Mouse (Mus musculus) megakaryocyte, embryonic 14.5 days (primary cell): ENCODE measurements around the gene Egr4. TPM values are rescaled to one million over a fixed set of nuclear protein-coding genes. Genes with fewer than 3 reads are reported as not detected.

Experiments used
- H3K27me3 ChIP-seq: replicated peaks from 2 replicates; pipeline ENCODE3; 2012; ENCODE audit warnings: inconsistent platforms
- H3K36me3 ChIP-seq: replicated peaks from 2 replicates; pipeline ENCODE3; 2012; ENCODE audit warnings: low read length, inconsistent platforms, mixed read lengths
- H3K4me1 ChIP-seq: 2 replicates; pipeline ENCODE4 v1.6.1; 2012; ENCODE audit warnings: inconsistent platforms
- H3K4me3 ChIP-seq: replicated peaks from 2 replicates; pipeline ENCODE3; 2012; ENCODE audit warnings: moderate library complexity, mild to moderate bottlenecking, inconsistent platforms
- H3K9me3 ChIP-seq: 2 replicates; pipeline ENCODE4 v1.6.1; 2012; ENCODE audit warnings: inconsistent platforms
- FLI1 ChIP-seq: IDR thresholded peaks from 2 replicates; pipeline ENCODE4 v1.6.1; 2012; ENCODE audit warnings: low read length, inconsistent platforms, mixed read lengths
- GATA1 ChIP-seq: IDR thresholded peaks from 3 replicates; pipeline ENCODE4 v1.6.1; 2012; ENCODE audit warnings: mixed read lengths, low read length, inconsistent platforms, borderline replicate concordance
- polyA plus RNA-seq: library from polyadenylated mRNA; stranded (reverse); fragments of >175 nt; gene quantifications from 2 replicates; pipeline ENCODE4 v1.2.3, GENCODE M21; 2012; ENCODE audit warnings: low replicate concordance; ENCODE audit not compliant: insufficient read depth

Egr4 gene
- polyA plus RNA-seq, 1 experiment, result 0.12 TPM

DNA sequence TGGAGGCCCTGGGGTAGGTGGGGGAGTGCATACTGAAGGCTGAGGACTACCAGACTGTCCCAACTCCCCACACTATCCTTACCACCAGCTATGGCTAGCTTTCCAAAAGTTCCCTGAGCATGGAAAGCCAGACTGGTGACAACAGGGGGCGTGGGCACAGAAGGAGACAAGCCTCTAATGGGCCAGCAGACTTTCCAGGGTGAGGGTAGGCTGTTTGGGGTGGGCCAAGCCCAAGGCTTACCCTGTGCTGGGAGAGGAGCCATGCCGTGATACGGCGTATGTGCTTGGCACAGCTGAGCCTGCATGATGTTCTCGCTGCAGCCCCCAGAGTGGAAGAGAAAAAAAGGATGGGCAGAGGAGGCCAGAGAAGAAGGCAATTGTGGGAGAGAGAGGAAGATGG lies 33.4 kb downstream of the Egr4 start:
- peaks cover 85% of the 10 kb centered on the region for H3K27me3 ChIP-seq
- peaks cover 16% of the 10 kb centered on the region for H3K4me1 ChIP-seq
- no peaks in the 10 kb centered on the region for H3K36me3 ChIP-seq
- no peak overlapping the region for H3K4me3 ChIP-seq
- TF ChIP-seq FLI1, result no peak
- TF ChIP-seq GATA1, result no peak
- peaks cover 29% of the 10 kb centered on the region for H3K9me3 ChIP-seq

DNA sequence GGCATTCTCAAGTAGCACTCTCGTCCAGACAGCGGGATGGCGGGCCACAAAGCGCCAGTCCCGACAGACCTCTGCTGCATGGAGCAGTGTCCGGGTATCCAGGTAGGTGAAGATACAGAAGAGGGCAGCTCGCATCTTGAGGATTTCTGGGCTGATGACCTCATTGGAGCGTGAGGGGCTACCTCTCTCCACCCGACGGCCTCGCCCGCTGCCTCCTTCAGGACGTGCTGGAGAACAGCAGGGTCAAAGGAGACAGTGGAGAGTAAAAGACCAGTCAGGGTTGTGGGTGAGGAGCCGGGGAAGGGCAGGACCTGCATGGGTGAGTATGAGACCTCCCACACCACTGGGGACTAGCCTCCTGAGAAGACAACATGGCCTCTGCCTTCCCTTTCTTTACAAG lies 35.0 kb downstream of the Egr4 start:
- Histone ChIP-seq H3K27me3 (peaks cover 86% of the 10 kb centered on the region), H3K36me3 (no peaks in the 10 kb centered on the region), H3K4me1 (peaks cover 20% of the 10 kb centered on the region), H3K4me3 (no peak overlapping the region), H3K9me3 (peaks cover 20% of the 10 kb centered on the region)
- TF ChIP-seq GATA1 (no peak), FLI1 (no peak)

DNA sequence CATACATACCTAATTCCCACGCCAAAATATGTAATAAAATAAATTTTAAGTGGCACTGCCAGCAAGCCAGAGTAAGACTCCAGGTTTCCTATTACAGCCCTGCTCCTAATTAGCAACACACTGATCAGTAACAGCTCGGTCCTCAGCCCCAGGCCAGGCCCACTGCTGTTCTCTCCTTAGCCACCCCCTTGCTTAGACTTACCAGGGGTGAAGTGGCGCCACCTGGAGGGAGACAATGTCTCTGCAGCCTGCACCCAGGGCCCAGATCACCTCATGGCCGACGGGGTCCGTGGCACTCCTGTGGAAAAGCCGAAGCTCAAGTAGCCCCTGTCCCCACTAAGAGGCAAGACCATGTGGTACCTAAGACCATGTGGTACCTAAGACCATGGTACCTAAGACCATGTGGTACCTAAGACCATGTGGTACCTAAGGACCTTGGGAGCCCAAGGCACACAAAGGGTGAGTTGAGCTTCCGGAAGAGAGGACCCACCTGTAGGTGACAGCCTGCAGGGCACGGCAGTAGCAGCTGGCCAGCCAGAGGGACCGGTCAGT lies 35.9 kb downstream of the Egr4 start:
- Histone ChIP-seq H3K9me3 (peaks cover 14% of the 10 kb centered on the region), H3K27me3 (peaks cover 89% of the 10 kb centered on the region), H3K4me1 (peaks cover 20% of the 10 kb centered on the region), H3K36me3 (no peaks in the 10 kb centered on the region), H3K4me3 (no peak overlapping the region)
- TF ChIP-seq GATA1 (no peak), FLI1 (no peak)

DNA sequence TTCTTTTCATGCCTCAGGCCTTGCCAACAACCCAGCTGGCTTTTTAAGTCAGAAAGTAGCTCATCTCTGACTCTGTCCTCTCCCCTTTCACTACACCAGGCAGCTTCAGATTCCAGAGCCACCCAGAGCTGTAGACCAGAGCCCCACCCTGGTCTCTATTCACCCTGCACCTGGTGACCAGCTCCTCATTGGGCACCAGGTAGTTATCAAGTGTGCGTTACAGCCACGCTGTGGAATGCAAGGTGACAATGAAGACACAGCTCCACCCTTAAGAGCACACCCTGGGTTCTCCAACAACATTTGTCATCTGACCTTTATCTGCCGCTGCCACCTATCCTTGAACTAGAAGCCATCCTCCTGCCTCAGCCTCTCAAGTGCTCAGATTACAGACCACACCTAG lies 37.8 kb downstream of the Egr4 start:
- Histone ChIP-seq H3K27me3 (peaks cover 87% of the 10 kb centered on the region), H3K36me3 (no peaks in the 10 kb centered on the region), H3K9me3 (no peaks in the 10 kb centered on the region), H3K4me1 (peaks cover 29% of the 10 kb centered on the region), H3K4me3 (no peak overlapping the region)
- TF ChIP-seq FLI1 (no peak), GATA1 (no peak)

DNA sequence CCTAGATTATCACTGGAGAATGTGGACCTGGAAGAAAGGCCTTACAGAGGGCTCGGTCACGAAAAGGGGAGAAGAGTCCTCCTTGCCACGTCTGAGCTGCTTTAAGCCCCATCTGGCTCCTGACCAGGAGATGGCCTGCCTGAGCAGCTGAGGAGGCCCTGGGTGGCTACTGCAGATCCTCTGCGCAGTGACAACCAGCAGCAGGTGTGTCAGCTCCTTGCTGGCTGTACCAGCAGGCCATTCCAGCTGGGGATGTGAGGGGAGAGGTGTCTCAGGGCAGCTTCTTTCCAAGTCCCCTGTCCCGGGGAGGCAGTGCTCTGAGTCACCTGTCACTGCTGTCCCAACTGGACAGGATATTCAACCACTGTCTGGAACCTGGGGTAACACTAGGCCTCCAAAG lies 40.8 kb downstream of the Egr4 start:
- Histone ChIP-seq H3K9me3 (no peaks in the 10 kb centered on the region), H3K4me1 (peaks cover 48% of the 10 kb centered on the region), H3K36me3 (peaks cover 26% of the 10 kb centered on the region), H3K4me3 (no peak overlapping the region), H3K27me3 (peaks cover 59% of the 10 kb centered on the region)
- TF ChIP-seq GATA1, result no peak

GRCm38 (mm10) chr6:85471962-85472361 lies 41.4 kb downstream of the Egr4 start:
- no peaks in the 10 kb centered on the region for H3K9me3 ChIP-seq
- peaks cover 56% of the 10 kb centered on the region for H3K27me3 ChIP-seq
- H3K4me1 ChIP-seq, result peaks cover 51% of the 10 kb centered on the region
- no peak overlapping the region for H3K4me3 ChIP-seq
- peaks cover 32% of the 10 kb centered on the region for H3K36me3 ChIP-seq
- TF ChIP-seq GATA1 (no peak), FLI1 (no peak)

- peaks cover 53% of the 10 kb centered on the region for H3K36me3 ChIP-seq
- TF ChIP-seq GATA1 (no peak), FLI1 (no peak)
- H3K4me1 ChIP-seq, result peaks cover 67% of the 10 kb centered on the region
- H3K9me3 ChIP-seq, result no peaks in the 10 kb centered on the region
- H3K4me3 ChIP-seq, result no peak overlapping the region
- H3K27me3 ChIP-seq, result peaks cover 40% of the 10 kb centered on the region
Observed at GRCm38 (mm10) chr6:85469660-85470430, 43.5 kb downstream of the Egr4 start.

- no peak for TF ChIP-seq GATA1
- TF ChIP-seq FLI1, result no peak
Observed at GRCm38 (mm10) chr6:85465381-85465780, 48.0 kb downstream of the Egr4 start.

More at GRCm38 (mm10) chr6:85465381-85465780, 48.0 kb downstream of the Egr4 start:
- H3K9me3 ChIP-seq, result no peaks in the 10 kb centered on the region
- H3K4me1 ChIP-seq, result peaks cover 75% of the 10 kb centered on the region
- no peak overlapping the region for H3K4me3 ChIP-seq
- H3K27me3 ChIP-seq, result no peaks in the 10 kb centered on the region
- H3K36me3 ChIP-seq, result peaks cover 97% of the 10 kb centered on the region

Other genes with a start within 250 kb of the Egr4 start
- gene Sfxn5, start 180.2 kb downstream of the Egr4 start, polyA plus RNA-seq, result 0.72 TPM in 1 of 2 replicates, not detected in the other
- gene Rab11fip5, start 139.0 kb downstream of the Egr4 start, polyA plus RNA-seq, result 1.0 and 4.4 TPM in 2 replicates
- not detected in 2 replicates for gene Noto, start 89.7 kb downstream of the Egr4 start, polyA plus RNA-seq
- 6.2 and 7.5 TPM in 2 replicates for gene Smyd5, start 81.6 kb downstream of the Egr4 start, polyA plus RNA-seq
- gene Cct7, start 62.1 kb downstream of the Egr4 start, polyA plus RNA-seq, result 5.2 and 36.0 TPM in 2 replicates
- gene Pradc1, start 61.6 kb downstream of the Egr4 start, polyA plus RNA-seq, result 18.8 TPM in 1 of 2 replicates, not detected in the other
- gene Fbxo41, start 10.6 kb downstream of the Egr4 start, polyA plus RNA-seq, result not detected in 2 replicates
- 0.08 TPM in 1 of 2 replicates, not detected in the other for gene Alms1, start 73.9 kb upstream of the Egr4 start, polyA plus RNA-seq
- not detected in 2 replicates for gene Nat8f7, start 199.6 kb upstream of the Egr4 start, polyA plus RNA-seq